ENCODE assay signal across 16 mouse cellular contexts in the genomic region with DNA sequence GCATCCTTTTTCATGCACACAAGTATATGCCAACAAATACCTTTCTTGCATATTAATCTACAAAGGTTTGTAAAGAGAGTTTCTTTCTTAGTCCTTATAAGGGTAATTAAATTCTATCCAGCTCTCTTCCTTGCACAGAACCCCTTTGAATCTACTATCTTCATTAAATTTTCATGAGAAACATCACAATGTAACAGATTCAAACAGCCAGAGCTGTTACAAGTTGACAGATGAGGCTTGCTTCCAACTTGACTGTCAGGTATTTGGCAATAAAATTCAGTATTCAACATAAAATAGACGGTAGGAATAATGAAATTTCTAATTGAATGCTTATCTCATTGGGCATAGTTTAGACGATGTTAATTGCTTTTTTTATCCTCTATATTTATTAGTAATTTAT.
"Had no signal": no experiment of that assay in that cellular context is flagged by ENCODE, and none has a peak within 500 bp of the region (broad histone marks: within the 10 kb centered on the region; RNA-seq: fewer than 3 reads in every experiment).

No protein-coding gene starts in this region.

- H3K4me2 ChIP-seq: limb, embryonic 15.5 days; liver, embryonic 12.5 days; lung, embryonic 14.5 days; neural tube, embryonic 12.5 days had no signal

- H3K27me3 ChIP-seq: limb, embryonic 15.5 days; liver, embryonic 12.5 days; megakaryocyte, embryonic 14.5 days; neural tube, embryonic 12.5 days had no signal

- H3K27ac ChIP-seq: kidney, postnatal 0 days; limb, embryonic 15.5 days; liver, embryonic 12.5 days; macrophage; neural tube, embryonic 12.5 days had no signal

- ATAC-seq: liver, embryonic 12.5 days had no signal

- H3K9me3 ChIP-seq: limb, embryonic 15.5 days; liver, embryonic 12.5 days; megakaryocyte, embryonic 14.5 days; neural tube, embryonic 12.5 days had no signal

- H3K9ac ChIP-seq: limb, embryonic 15.5 days; liver, embryonic 12.5 days; lung, embryonic 14.5 days; neural tube, embryonic 12.5 days had no signal

- H3K4me1 ChIP-seq: limb, embryonic 15.5 days; liver, embryonic 12.5 days; megakaryocyte, embryonic 14.5 days had no signal

- H3K4me3 ChIP-seq: limb, embryonic 15.5 days; liver, embryonic 12.5 days; megakaryocyte, embryonic 14.5 days; neural tube, embryonic 12.5 days had no signal

- DNase-seq: kidney, adult 11 months; kidney, adult 9 months; kidney, postnatal 36 days; layer of hippocampus, adult 9-11 months; layer of hippocampus, postnatal 36 days; lung, embryonic 14.5 days; lung, postnatal 10 days; right cerebral cortex, adult 18-20 months; right cerebral cortex, postnatal 25 days; thymus, postnatal 4 days had no signal

- H3K36me3 ChIP-seq: limb, embryonic 15.5 days; liver, embryonic 12.5 days; neural tube, embryonic 12.5 days had no signal
